Mouse (Mus musculus): ENCODE results near the gene Tjp3. TPM values are rescaled to one million over a fixed set of nuclear protein-coding genes. Genes with fewer than 3 reads are reported as not detected.
A peak's percentile ranks its signal among the peaks of the same experiment; 100 is the strongest.

The Tjp3 gene
- total RNA-seq, 1 experiment from 2014 or later, result 3.5 TPM

DNA sequence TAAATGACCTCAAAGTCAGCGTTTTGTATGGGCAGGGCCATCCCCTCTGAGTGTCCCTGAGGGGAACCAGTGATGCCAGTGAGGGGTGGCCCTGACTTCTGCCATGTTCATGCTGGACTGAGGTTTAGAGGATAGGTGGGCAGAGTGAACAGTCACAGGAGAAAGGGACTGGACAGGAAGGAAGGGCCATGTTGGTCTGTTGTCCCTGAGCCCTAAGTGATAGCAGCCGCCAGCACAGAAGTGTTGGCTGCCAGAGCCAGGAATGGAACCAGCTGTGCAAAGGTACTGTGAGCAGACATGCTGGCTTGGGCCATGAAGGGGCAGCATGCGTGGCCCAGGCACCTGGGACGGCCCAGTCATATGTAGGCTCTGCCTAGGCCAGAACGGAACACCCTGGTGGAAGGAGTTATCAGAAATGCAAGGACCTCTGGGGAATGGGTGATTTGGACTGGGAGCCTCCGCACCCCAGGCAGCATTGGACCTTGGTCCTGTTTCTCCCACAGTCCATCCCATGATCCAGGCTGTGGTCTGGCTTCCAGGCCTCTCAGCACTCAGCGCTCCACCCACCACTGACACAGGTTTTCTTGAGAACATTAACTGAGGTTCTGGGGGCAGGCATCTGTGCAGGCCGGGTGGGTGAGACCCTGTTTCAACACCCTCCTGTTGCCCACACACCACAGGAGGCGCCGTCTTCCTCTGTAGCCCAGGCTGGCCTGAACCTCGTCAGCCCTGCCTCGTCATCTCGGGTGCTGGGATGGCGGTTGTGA lies 8.4 kb upstream of the Tjp3 start:
- no peak for ATAC-seq (replicated peaks; ENCODE audit: low read depth, poor library complexity, severe bottlenecking)

GRCm38 (mm10) chr10:81298369-81299100 lies 7.2 kb upstream of the Tjp3 start:
- ATAC-seq (replicated peaks; ENCODE audit: low read depth, poor library complexity, severe bottlenecking), result peak; percentile 53

DNA sequence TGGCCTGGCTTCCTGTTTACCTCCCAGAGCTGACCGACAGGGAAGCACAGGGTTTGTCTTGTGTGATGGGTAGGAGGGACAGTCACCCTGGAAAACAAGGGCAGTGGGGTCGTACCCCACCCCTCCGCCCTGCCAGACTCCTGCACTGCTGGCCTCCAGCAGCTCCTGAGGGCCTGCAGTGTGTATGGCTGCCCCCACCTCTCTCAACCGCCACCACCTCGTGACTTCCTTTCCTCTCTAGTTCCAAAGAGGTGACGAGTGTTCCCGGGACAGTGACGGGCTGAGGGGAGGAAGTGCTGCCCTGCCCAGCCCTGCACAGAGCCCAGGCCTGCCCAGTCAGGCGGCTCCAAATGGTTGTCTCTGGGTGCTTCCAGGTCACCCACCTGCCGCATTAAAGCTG lies 6.5 kb upstream of the Tjp3 start:
- peak; percentile 67 for ATAC-seq (replicated peaks; ENCODE audit: low read depth, poor library complexity, severe bottlenecking)

DNA sequence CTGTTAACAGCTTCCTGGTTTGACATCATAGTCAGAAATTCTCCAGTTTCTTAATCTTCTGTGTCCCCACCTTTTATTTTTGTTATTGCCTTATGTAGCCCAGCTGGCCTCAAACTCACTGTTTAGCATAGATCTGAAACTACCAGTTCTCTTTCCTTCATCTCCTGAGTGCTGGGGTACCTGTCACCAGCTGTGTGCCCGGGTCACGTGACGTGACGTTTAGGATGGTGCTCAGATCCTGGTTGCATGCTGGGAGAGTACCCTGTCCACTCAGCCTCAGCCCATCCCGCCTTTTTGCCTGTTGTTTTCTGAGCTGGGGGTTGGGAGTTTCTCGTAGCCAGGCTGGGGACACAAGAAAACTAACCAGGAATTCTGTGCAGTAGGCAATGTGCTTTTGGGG lies 5.9 kb upstream of the Tjp3 start:
- no peak for ATAC-seq (replicated peaks; ENCODE audit: low read depth, poor library complexity, severe bottlenecking)

GRCm38 (mm10) chr10:81295185-81295584 lies 3.8 kb upstream of the Tjp3 start:
- no peak for ATAC-seq (replicated peaks; ENCODE audit: low read depth, poor library complexity, severe bottlenecking)

DNA sequence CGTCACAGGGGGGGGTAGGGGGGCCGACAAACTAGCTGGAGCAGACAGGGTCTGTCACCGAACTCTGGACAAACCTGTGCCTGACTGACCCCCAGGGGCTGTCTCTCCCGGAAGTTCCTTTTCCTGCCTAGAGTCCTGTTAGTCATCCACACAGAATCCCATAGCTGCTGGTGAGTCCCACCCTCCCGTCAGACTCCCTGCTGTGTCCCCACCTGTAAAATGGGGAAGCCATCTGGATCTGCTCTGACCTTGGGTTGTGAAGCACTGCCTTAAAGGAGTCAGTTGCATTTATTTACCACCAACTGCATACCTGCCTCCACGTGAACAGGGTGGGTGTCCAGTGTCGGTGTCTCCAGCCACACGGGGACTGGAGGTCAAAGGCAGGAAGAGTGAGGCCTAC lies 3.1 kb upstream of the Tjp3 start:
- ATAC-seq (replicated peaks; ENCODE audit: low read depth, poor library complexity, severe bottlenecking), result no peak

- no peak for ATAC-seq (replicated peaks; ENCODE audit: low read depth, poor library complexity, severe bottlenecking)
Observed at GRCm38 (mm10) chr10:81293334-81294030, 2.1 kb upstream of the Tjp3 start.

DNA sequence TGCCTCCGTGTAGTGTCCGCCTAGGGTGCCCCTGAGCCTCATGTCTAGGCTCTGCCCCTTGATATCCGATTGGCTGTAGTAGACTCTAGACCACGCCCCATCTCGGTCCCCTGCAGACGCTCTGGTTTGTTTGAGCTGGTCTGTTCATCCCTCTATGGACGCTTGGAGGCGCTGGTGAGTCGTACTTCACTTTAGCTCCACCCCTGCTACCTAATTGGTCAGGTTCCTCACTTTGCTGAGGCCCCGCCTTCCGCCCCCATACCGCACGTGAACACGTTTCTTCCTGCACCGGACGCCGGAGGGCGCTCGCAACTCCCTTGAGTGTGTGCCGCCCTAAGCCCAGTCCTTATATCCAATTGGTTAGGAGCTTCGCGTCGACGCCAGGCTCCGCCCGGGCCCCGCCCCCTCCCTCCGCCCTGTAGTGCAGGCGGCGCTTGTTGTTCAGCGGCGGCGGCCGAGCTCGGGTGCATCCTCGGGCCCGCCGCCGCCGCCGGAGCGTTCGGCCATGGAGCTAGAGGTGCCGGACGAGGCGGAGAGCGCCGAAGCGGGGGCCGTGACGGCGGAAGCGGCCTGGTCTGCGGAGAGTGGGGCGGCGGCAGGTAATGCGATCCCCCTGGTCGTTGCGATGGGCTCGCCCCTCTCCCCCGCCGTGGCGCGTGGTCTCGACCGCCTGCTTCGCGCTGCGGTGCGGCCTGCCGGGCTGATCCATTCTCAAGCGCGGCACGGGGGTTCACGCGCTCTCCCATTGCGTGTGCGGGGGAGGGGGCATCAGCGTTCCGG lies 1.4 kb upstream of the Tjp3 start, which contains the start of gene Pip5k1c:
Gene Pip5k1c (plus strand): TSS at position 410 of the 780 bp plus-strand sequence.
- ATAC-seq (replicated peaks; ENCODE audit: low read depth, poor library complexity, severe bottlenecking), result peak; percentile 75

- no peak for ATAC-seq (replicated peaks; ENCODE audit: low read depth, poor library complexity, severe bottlenecking)
Observed at GRCm38 (mm10) chr10:81290698-81291460, 502 bp downstream of the Tjp3 start.

DNA sequence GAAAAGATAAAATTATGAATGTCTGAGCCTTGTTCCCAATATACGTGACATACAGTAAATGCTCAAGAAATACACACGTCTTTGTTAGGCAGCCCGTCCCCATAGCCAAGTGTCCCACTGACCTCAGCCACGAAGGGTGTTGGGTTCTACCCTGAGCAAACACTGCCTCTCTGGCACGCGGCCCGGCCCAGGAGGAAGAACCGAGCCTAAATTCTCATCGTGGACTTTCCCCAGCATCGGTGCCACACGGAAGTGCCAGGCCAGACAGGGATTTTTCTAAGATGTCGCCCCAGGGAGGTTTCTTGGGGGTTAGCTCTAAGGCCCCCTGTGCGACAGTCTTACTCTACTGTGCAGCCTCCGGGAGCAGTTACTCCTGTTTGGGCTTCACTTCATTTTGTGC lies 1.6 kb downstream of the Tjp3 start:
- no peak for ATAC-seq (replicated peaks; ENCODE audit: low read depth, poor library complexity, severe bottlenecking)

- 0 out of 2 replicates have a peak, but pooled peaks have one; percentile 12 for ATAC-seq (replicated peaks; ENCODE audit: low read depth, poor library complexity, severe bottlenecking)
Observed at GRCm38 (mm10) chr10:81289278-81289677, 2.1 kb downstream of the Tjp3 start.

DNA sequence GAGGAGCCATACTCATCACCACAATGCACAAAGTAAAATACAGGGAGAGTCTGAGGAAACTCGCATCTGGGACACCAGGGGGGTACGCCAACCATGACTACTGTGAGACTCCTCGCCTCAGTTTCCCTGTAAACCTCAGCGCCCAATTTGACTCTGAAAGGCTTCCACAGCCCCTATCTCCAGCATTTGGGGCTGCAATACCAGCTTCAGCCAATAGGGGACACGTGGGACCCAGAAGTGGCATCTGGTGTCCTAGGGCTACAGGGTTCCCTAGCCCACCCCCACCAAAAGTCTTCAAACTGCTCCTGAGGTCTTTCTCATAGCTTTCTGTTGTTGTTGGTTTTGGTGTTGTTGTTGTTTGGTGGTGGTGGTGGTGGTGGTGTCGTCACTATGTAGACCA lies 2.8 kb downstream of the Tjp3 start:
- no peak for ATAC-seq (replicated peaks; ENCODE audit: low read depth, poor library complexity, severe bottlenecking)

DNA sequence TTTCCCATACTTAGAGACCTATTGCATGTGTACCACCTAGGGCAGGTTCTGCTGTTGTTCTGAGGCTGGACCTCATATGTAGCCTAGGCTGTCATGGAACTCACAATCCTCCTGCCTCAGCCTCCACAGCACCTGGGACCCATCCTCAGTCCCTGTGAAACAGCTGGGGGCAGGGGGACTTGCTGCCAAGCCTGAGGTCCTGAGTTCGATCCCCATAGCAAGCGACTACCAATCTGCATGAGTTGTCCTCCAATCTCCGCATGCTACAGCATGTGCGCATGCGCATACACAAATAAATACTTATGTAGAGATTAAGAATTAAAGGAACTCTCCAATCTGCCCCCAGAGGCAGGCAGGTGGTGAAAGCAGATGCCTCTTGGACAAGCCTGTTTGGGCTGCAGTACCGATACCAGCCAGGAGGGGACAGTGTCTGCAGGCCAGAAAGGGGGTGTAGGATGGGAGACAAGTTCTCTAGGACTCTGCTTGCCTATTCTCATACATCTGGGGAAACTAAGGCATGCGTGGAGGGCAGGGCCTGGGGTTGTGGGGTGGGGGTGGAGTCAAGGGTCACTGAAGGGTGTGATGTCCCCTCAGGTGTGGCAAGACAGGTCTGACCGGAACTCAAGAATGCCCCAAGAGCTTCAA lies 3.7 kb downstream of the Tjp3 start:
- no peak for ATAC-seq (replicated peaks; ENCODE audit: low read depth, poor library complexity, severe bottlenecking)

- no peak for ATAC-seq (replicated peaks; ENCODE audit: low read depth, poor library complexity, severe bottlenecking)
Observed at GRCm38 (mm10) chr10:81286586-81286985, 4.8 kb downstream of the Tjp3 start.

DNA sequence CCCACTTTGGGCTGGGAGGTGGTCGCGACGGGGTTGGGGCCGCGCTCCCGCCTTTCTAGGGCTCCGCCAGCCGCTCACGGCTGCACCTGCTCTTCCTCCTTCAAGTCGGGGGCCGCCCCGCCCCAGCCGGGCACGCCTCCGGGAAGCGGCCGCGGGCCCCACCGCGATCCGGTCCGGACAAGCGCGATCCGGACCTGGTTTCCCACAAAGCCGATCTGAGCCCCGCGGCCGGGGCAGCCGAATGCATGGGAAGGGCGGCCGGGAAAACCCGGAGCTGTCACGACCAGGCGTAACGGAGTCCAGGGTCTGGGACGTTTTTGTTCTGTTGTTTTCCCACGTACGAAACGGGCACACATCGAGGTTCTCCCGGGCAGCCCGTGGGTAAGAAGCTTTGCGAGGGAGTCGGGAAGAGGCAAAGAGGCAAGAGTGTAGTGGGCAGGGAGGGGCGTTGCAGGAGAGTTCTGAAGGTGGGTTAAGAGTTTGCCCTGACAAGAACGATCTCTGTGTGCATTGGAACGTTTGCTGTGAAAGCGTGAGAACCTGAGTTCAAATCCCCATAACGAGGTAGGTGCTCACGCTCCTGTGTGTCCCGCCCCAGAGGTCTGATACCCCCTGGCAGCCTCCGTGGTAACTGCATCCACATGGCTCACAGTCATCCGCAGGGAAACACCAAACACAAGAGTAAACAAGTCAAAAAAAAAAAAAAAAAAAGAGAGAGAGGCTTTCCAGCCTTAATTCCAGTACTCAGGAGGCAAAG lies 5.5 kb downstream of the Tjp3 start:
- ATAC-seq (replicated peaks; ENCODE audit: low read depth, poor library complexity, severe bottlenecking), result peak; percentile 88

DNA sequence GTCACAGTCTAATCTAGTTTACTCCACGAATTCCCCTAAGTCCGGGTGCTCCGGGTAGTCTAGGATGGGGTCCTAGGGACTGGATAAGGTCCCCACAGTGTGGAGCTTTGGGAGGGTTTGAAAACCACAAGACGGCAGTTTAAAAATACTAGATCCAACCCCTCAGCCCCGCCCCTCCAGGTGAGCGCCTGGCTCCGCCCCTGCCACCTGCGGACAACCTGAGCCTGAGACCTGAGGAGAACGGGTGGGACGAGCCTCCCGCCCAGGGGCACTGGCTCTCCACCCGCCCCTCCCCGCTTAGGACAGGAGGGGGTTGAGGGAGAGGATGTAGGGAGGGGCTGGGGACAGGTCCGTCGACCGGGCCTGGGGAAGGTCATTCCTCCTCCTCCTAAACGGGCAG lies 6.7 kb downstream of the Tjp3 start:
- no peak for ATAC-seq (replicated peaks; ENCODE audit: low read depth, poor library complexity, severe bottlenecking)

DNA sequence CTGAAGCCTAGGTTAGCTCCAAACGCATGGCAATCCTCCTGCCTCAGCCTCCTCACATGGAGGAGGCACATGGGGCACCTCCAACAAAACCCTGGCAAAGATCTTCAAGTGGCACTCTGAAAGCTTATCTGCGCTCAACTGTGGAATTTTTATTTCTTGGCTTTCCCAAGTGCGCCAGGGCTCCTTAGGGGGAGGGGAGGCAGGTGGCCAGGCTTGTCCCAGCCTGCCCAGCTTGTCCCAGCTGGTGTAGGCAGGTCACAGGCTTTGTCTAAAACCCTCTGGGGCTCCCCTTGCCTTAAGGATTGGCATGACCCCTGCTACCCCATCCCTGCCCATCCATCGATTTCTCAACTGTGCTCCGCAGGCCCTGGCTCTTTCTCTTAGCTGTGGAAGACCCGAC lies 7.2 kb downstream of the Tjp3 start:
- no peak for ATAC-seq (replicated peaks; ENCODE audit: low read depth, poor library complexity, severe bottlenecking)

DNA sequence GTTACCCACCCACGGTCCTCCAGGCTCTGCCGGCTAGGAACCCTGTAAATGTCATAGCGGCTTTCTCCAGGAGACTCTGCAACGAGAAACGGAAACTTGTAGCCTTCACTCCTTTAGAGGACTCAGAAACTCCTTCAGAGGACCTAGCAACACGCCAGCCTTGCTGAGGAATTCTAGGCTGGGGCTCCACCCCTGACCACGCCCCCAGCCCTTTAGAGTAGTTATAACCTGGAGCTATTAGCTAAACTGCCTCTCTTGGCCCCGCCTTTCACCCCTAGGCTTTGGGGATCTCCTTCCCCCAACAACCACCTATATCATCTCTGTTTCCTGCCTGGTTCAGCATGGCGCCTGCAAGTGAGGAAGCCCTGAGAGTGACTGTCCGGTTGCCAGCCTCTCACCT lies 11.9 kb downstream of the Tjp3 start:
- ATAC-seq (replicated peaks; ENCODE audit: low read depth, poor library complexity, severe bottlenecking), result 0 out of 2 replicates have a peak, but pooled peaks have one; percentile 23

Measured in common myeloid progenitor, adult 5-6 weeks (primary cell).